Mouse (Mus musculus) forebrain, embryonic 13.5 days (tissue): ENCODE data around the gene Gm20894. TPM values are rescaled to one million over a fixed set of nuclear protein-coding genes. Genes with fewer than 3 reads are reported as not detected.
"Not testable (repeated sequence)": the region's sequence is repeated elsewhere in the genome, so short reads cannot be mapped to it uniquely, and the experiment has no call there.

Experiments used
- ATAC-seq: fragments of 200-750 bp; cut with Nextera tagmentation; 2 replicates; pipeline ENCODE4 v1.8.0; 2017
- H3K27ac ChIP-seq: fragments of 300-500 bp; sonication (generic); 2 replicates; pipeline ENCODE4 v1.5.1; 2015; ENCODE audit warnings: inconsistent platforms, mild to moderate bottlenecking, moderate library complexity
- H3K27me3 ChIP-seq: fragments of 300-500 bp; sonication (generic); 2 replicates; pipeline ENCODE4 v1.6.1; 2015; ENCODE audit warnings: mild to moderate bottlenecking, inconsistent platforms
- H3K36me3 ChIP-seq: fragments of 300-500 bp; sonication (generic); 2 replicates; pipeline ENCODE4 v1.6.1; 2015; ENCODE audit warnings: mild to moderate bottlenecking, inconsistent platforms; ENCODE audit not compliant: poor library complexity, severe bottlenecking
- H3K4me1 ChIP-seq: fragments of 300-500 bp; sonication (generic); 2 replicates; pipeline ENCODE4 v1.6.1; 2015; ENCODE audit warnings: inconsistent platforms
- H3K4me2 ChIP-seq: fragments of 300-500 bp; sonication (generic); 2 replicates; pipeline ENCODE4 v1.6.1; 2015; ENCODE audit warnings: inconsistent platforms, mild to moderate bottlenecking, moderate library complexity
- H3K4me3 ChIP-seq: fragments of 300-500 bp; sonication (generic); 2 replicates; pipeline ENCODE4 v1.5.1; 2015; ENCODE audit warnings: mild to moderate bottlenecking, inconsistent platforms
- H3K9ac ChIP-seq: fragments of 300-500 bp; sonication (generic); 2 replicates; pipeline ENCODE4 v1.6.1; 2015; ENCODE audit warnings: mild to moderate bottlenecking, inconsistent platforms
- H3K9me3 ChIP-seq: fragments of 300-500 bp; sonication (generic); replicated peaks from 2 replicates; pipeline ENCODE4 v1.6.1; 2016; ENCODE audit warnings: inconsistent platforms
- WGBS: fragments of 180-500 bp; shearing (Covaris S2); methylation state at CpG from one replicate; pipeline ENCODE4 v1.1.7; 2015; 5-methylcytosine and 5-hydroxymethylcytosine counted together
- polyA plus RNA-seq: library from polyadenylated mRNA; unstranded; fragments of >200 nt; fragmentation: Nextera tagmentation; extraction: Ambion mirVana; gene quantifications from 2 replicates; pipeline ENCODE4 v1.2.1, GENCODE M21; 2015

Gene Gm20894
- polyA plus RNA-seq = not detected in 2 replicates

DNA sequence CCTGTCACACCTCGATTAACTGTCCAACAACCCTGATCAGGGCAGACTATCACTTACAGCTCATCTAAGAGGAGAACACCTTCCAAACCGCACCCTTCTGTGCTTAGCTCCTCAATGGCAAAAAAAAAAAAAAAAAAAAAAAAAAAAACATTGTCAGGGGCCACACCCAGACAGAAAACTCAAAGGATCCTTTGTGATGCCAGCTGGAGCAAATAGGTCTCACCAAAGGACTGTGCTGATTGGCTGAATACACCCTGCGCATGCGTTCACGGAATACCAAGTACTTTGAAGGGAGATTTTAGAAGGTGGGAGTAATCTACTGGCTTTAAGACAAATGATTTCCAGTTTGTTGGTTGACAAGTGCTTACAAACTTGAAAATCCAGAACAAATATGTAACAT, at the start of gene Gm20894:
TSS of gene Gm20894 (minus strand) at position 101 of the 400 bp plus-strand sequence.
- not testable (repeated sequence) for H3K4me2 ChIP-seq, H3K27ac ChIP-seq, H3K27me3 ChIP-seq, H3K9ac ChIP-seq, ATAC-seq, H3K36me3 ChIP-seq, H3K4me3 ChIP-seq, H3K9me3 ChIP-seq, H3K4me1 ChIP-seq
- no CpG with 5 or more reads among the region's 5 CpGs for WGBS
